Mouse (Mus musculus) midbrain, postnatal 0 days (tissue): ENCODE data around the gene Nr1h4. TPM values are rescaled to one million over a fixed set of nuclear protein-coding genes. Genes with fewer than 3 reads are reported as not detected.

Source experiments
- ATAC-seq: fragments of 200-750 bp; cut with Nextera tagmentation; 2 replicates; pipeline ENCODE4 v1.8.0; 2017; ENCODE audit warnings: moderate number of reproducible peaks, mild to moderate bottlenecking, moderate TSS enrichment, moderate library complexity; ENCODE audit not compliant: low FRiP score
- DNase-seq: peaks from one replicate; pipeline ENCODE4 v3.0.0-alpha.2; 2015; ENCODE audit warnings: low spot score
- H3K27ac ChIP-seq: fragments of 300-500 bp; sonication (generic); 2 replicates; pipeline ENCODE4 v1.5.1; 2014; ENCODE audit warnings: low read depth, mild to moderate bottlenecking, low read length, mixed read lengths
- H3K27me3 ChIP-seq: fragments of 300-500 bp; sonication (generic); 2 replicates; pipeline ENCODE4 v1.6.1; 2014; ENCODE audit warnings: low read length, control low read depth, mixed read lengths; ENCODE audit not compliant: insufficient read depth
- H3K36me3 ChIP-seq: fragments of 300-500 bp; sonication (generic); 2 replicates; pipeline ENCODE4 v1.6.1; 2014; ENCODE audit warnings: low read length, control low read depth, mixed read lengths; ENCODE audit not compliant: insufficient read depth
- H3K4me1 ChIP-seq: fragments of 300-500 bp; sonication (generic); 2 replicates; pipeline ENCODE4 v1.6.1; 2014; ENCODE audit warnings: mild to moderate bottlenecking, control low read depth, antibody characterized with exemption, low read length, mixed read lengths; ENCODE audit not compliant: insufficient read depth
- H3K4me2 ChIP-seq: fragments of 300-500 bp; sonication (generic); 2 replicates; pipeline ENCODE4 v1.6.1; 2014; ENCODE audit warnings: low read depth, mild to moderate bottlenecking, low read length, mixed read lengths; ENCODE audit not compliant: poor library complexity, severe bottlenecking
- H3K4me3 ChIP-seq: fragments of 300-500 bp; sonication (generic); 2 replicates; pipeline ENCODE4 v1.5.1; 2014; ENCODE audit warnings: low read depth, mild to moderate bottlenecking, low read length, moderate library complexity
- H3K9ac ChIP-seq: fragments of 300-500 bp; sonication (generic); replicated peaks from 2 replicates; pipeline ENCODE4 v1.6.1; 2014; ENCODE audit warnings: mild to moderate bottlenecking, low read length, moderate library complexity, mixed read lengths; ENCODE audit not compliant: poor library complexity, severe bottlenecking
- H3K9me3 ChIP-seq: fragments of 300-500 bp; sonication (generic); 2 replicates; pipeline ENCODE4 v1.6.1; 2016; ENCODE audit warnings: low read length, control low read depth
- CTCF ChIP-seq: IDR thresholded peaks from 2 replicates; pipeline ENCODE4 v1.5.1; 2016; ENCODE audit warnings: antibody characterized with exemption, mild to moderate bottlenecking
- WGBS: fragments of 180-500 bp; shearing (Covaris S2); extraction: QIAGEN DNeasy Blood & Tissue Kit; methylation state at CpG from one replicate; pipeline ENCODE4 v1.1.7; 2014; 5-methylcytosine and 5-hydroxymethylcytosine counted together
- polyA plus RNA-seq: library from polyadenylated mRNA; unstranded; fragments of >200 nt; fragmentation: Nextera tagmentation; extraction: Ambion mirVana; gene quantifications from 2 replicates; pipeline ENCODE4 v1.2.1, GENCODE M21; 2015
- total RNA-seq: library from RNA; depleted of rRNA; stranded (reverse); fragments of >200 nt; gene quantifications from 2 replicates; pipeline ENCODE4 v1.2.3, GENCODE M21; 2014; rRNA removed

Gene Nr1h4
- total RNA-seq (not detected in 2 replicates), polyA plus RNA-seq (not detected in 2 replicates)

GRCm38 (mm10) chr10:89532929-89533727 lies at the start of gene Nr1h4:
Gene Nr1h4 (minus strand): TSS chr10:89533585.
- Histone ChIP-seq H3K9ac (no peak within 1 kb of the TSS), H3K27ac (no peak within 1 kb of the TSS), H3K9me3 (no peaks in the 10 kb centered on the region), H3K4me1 (no peaks in the 10 kb centered on the region), H3K36me3 (no peaks in the 10 kb centered on the region), H3K4me3 (no peak within 1 kb of the TSS), H3K27me3 (no peaks in the 10 kb centered on the region), H3K4me2 (no peak within 1 kb of the TSS)
- 68% methylated on average over 17 of the region's 17 CpGs for WGBS
- DNase-seq = peak; percentile 67
- TF ChIP-seq CTCF = no peak
- ATAC-seq = no peak

GRCm38 (mm10) chr10:89578801-89579200 lies 45.4 kb upstream of the Nr1h4 start:
- no peaks in the 10 kb centered on the region for H3K9me3 ChIP-seq
- no peak for ATAC-seq
- no peaks in the 10 kb centered on the region for H3K4me1 ChIP-seq
- no peak overlapping the region for H3K4me2 ChIP-seq
- H3K27ac ChIP-seq = no peak overlapping the region
- no peak overlapping the region for H3K4me3 ChIP-seq
- no peaks in the 10 kb centered on the region for H3K27me3 ChIP-seq
- H3K9ac ChIP-seq = no peak overlapping the region
- 95% methylated on average over 4 of the region's 4 CpGs for WGBS
- DNase-seq = no peak
- H3K36me3 ChIP-seq = no peaks in the 10 kb centered on the region
- no peak for TF ChIP-seq CTCF

- Histone ChIP-seq H3K36me3 (no peaks in the 10 kb centered on the region), H3K9me3 (no peaks in the 10 kb centered on the region), H3K4me3 (no peak overlapping the region), H3K4me1 (no peaks in the 10 kb centered on the region), H3K9ac (no peak overlapping the region), H3K27me3 (no peaks in the 10 kb centered on the region), H3K27ac (no peak overlapping the region), H3K4me2 (no peak overlapping the region)
- ATAC-seq = no peak
- DNase-seq = no peak
- WGBS = 90% methylated on average over 3 of the region's 3 CpGs
- no peak for TF ChIP-seq CTCF
These were observed 44.3 kb upstream of the Nr1h4 start for GRCm38 (mm10) chr10:89577666-89578065.

GRCm38 (mm10) chr10:89573421-89573820 lies 40.0 kb upstream of the Nr1h4 start:
- no peak for DNase-seq
- H3K27me3 ChIP-seq = no peaks in the 10 kb centered on the region
- 88% methylated on average over 3 of the region's 3 CpGs for WGBS
- H3K36me3 ChIP-seq = no peaks in the 10 kb centered on the region
- no peak for TF ChIP-seq CTCF
- H3K9me3 ChIP-seq = no peaks in the 10 kb centered on the region
- ATAC-seq = no peak
- H3K4me1 ChIP-seq = no peaks in the 10 kb centered on the region
- no peak overlapping the region for H3K9ac ChIP-seq
- no peak overlapping the region for H3K4me3 ChIP-seq
- no peak overlapping the region for H3K4me2 ChIP-seq
- H3K27ac ChIP-seq = no peak overlapping the region

GRCm38 (mm10) chr10:89572946-89573345 lies 39.6 kb upstream of the Nr1h4 start:
- Histone ChIP-seq H3K4me2 (no peak overlapping the region), H3K4me1 (no peaks in the 10 kb centered on the region), H3K27ac (no peak overlapping the region), H3K4me3 (no peak overlapping the region), H3K27me3 (no peaks in the 10 kb centered on the region), H3K9me3 (no peaks in the 10 kb centered on the region), H3K9ac (no peak overlapping the region), H3K36me3 (no peaks in the 10 kb centered on the region)
- DNase-seq (no peak), ATAC-seq (no peak)
- TF ChIP-seq CTCF = no peak
- 95% methylated on average over 6 of the region's 6 CpGs for WGBS

DNA sequence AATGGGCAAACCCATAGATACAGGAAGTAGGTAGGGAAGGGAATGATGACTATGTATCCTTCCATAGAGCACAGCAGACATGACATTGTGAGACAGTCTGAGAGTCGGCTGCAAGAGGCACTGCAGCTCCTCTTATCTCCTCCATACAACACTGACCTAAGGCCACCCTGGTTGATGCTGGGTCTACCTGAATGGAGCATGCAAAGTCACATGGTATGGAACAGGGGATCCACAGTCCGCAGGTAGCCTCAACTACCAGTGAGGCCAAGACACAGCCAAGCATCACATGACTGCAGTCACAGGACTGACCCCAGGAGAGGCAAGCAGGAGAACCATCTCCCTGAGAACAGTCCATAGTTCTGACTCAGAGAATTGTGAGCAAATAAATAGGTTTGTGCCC lies 34.0 kb upstream of the Nr1h4 start:
- no peaks in the 10 kb centered on the region for H3K9me3 ChIP-seq
- DNase-seq (no peak), ATAC-seq (no peak)
- WGBS = 96% methylated on average over 2 of the region's 2 CpGs
- no peaks in the 10 kb centered on the region for H3K27me3 ChIP-seq
- no peak overlapping the region for H3K4me3 ChIP-seq
- H3K36me3 ChIP-seq = no peaks in the 10 kb centered on the region
- H3K4me1 ChIP-seq = no peaks in the 10 kb centered on the region
- no peak overlapping the region for H3K27ac ChIP-seq
- H3K4me2 ChIP-seq = no peak overlapping the region
- H3K9ac ChIP-seq = no peak overlapping the region
- no peak for TF ChIP-seq CTCF
